40 mouse cellular contexts compared by ENCODE assay signal in the genomic region with DNA sequence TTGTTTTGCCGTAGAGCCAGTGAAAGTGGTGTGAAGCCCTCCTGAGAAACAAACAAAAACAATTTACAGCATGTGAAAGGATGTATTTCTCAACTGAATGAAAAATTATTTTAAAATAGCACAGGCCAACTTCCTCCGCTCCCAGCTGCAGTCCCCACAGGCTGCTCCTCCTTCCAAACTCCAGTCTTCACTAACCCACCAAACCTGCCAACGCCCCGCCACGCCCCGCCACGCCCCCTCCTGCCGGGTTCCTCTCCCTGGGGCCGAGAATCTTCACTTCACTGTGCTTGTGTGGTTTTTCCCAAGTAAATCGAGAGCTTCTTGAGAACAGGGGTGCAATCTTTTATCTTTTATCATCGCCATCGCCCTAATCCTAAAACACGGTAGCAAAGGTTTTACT. TPM values are rescaled to one million over a fixed set of nuclear protein-coding genes. Genes with fewer than 3 reads are reported as not detected.
DNase-seq lines count a peak whose midpoint lies in the region; ATAC-seq and TF ChIP-seq lines count a peak whose summit lies in the region.
"Had no signal": no experiment of that assay in that cellular context is flagged by ENCODE, and none has a peak within 500 bp of the region (broad histone marks: within the 10 kb centered on the region; RNA-seq: fewer than 3 reads in every experiment).

No protein-coding gene starts in this region.

- no peak for ATAC-seq in liver, embryonic 12.5 days
- ATAC-seq in megakaryocyte progenitor cell, adult 5-6 weeks (replicated peaks; ENCODE audit: poor library complexity): peak; percentile 80
- no peak for ATAC-seq in hindbrain, embryonic 13.5 days (ENCODE audit: low FRiP score)
- ATAC-seq: forebrain, postnatal 0 days; intestine, embryonic 16.5 days had no signal

- peaks cover 14% of the 10 kb centered on the region for H3K27me3 ChIP-seq in liver, embryonic 12.5 days (replicated peaks)
- H3K27me3 ChIP-seq in hindbrain, embryonic 13.5 days: 0 out of 2 replicates have a peak, but pooled peaks cover 2% of the 10 kb centered on the region
- H3K27me3 ChIP-seq: embryonic facial prominence, embryonic 15.5 days; forebrain, embryonic 12.5 days; hindbrain, embryonic 12.5 days; neural tube, embryonic 15.5 days had no signal

- TF ChIP-seq CTCF in bone marrow macrophage, adult 2 months (IDR thresholded peaks at IDR 0.05; ENCODE audit: low read depth, low read length): no peak

- peak overlapping the region; percentile 63 for H3K27ac ChIP-seq in bone marrow macrophage, adult 2 months (ENCODE audit: insufficient read depth, low read depth, low read length)
- H3K27ac ChIP-seq in liver, embryonic 12.5 days: no peak overlapping the region
- no peak overlapping the region for H3K27ac ChIP-seq in hindbrain, embryonic 13.5 days
- H3K27ac ChIP-seq: embryonic facial prominence, embryonic 10.5 days; embryonic facial prominence, embryonic 15.5 days; forebrain, embryonic 12.5 days; hindbrain, embryonic 12.5 days; kidney, postnatal 0 days; limb, embryonic 12.5 days; liver, embryonic 15.5 days; lung, embryonic 15.5 days; neural tube, embryonic 15.5 days; stomach, postnatal 0 days had no signal

- peak; percentile 30 for DNase-seq in heart, adult 11 months
- DNase-seq in heart, adult 18-20 months: no peak
- DNase-seq in lung, postnatal 14 days: no peak
- no peak for DNase-seq in adrenal gland, postnatal 14 days
- DNase-seq: adrenal gland, postnatal 25 days; cerebellum, adult 18-20 months; cerebellum, postnatal 10 days; forebrain, postnatal 0 days; heart, postnatal 36 days; kidney, adult 8-10 months; kidney, postnatal 4 days; lung, postnatal 36 days; midbrain, embryonic 14.5 days; right cerebral cortex, postnatal 25 days; thymus, adult 18-20 months; thymus, postnatal 36 days had no signal

- H3K4me1 ChIP-seq in bone marrow macrophage, adult 2 months (ENCODE audit: control insufficient read depth, insufficient read depth, low read length): peaks cover 12% of the 10 kb centered on the region
- peaks cover 6% of the 10 kb centered on the region for H3K4me1 ChIP-seq in liver, embryonic 12.5 days
- H3K4me1 ChIP-seq in hindbrain, embryonic 13.5 days (replicated peaks): peaks cover 2% of the 10 kb centered on the region

- TF ChIP-seq POLR2A in bone marrow macrophage, adult 2 months (IDR thresholded peaks at IDR 0.05; ENCODE audit: borderline replicate concordance, low read depth, low read length): no peak

- no peak overlapping the region for H3K4me3 ChIP-seq in bone marrow macrophage, adult 2 months (ENCODE audit: insufficient read depth, low read length)
- H3K4me3 ChIP-seq in liver, embryonic 12.5 days: no peak overlapping the region
- H3K4me3 ChIP-seq in hindbrain, embryonic 13.5 days: no peak overlapping the region
- H3K4me3 ChIP-seq: embryonic facial prominence, embryonic 10.5 days; embryonic facial prominence, embryonic 15.5 days; forebrain, embryonic 12.5 days; hindbrain, embryonic 12.5 days; limb, embryonic 12.5 days; liver, embryonic 15.5 days; lung, embryonic 15.5 days; neural tube, embryonic 15.5 days had no signal

- peak overlapping the region; percentile 17; the same call in 1 of the 2 replicates for H3K4me2 ChIP-seq in liver, embryonic 12.5 days
- H3K4me2 ChIP-seq in hindbrain, embryonic 13.5 days: no peak overlapping the region
- H3K4me2 ChIP-seq: embryonic facial prominence, embryonic 15.5 days; forebrain, embryonic 12.5 days; heart, embryonic 11.5 days; hindbrain, embryonic 12.5 days; limb, embryonic 12.5 days; liver, embryonic 15.5 days; lung, embryonic 15.5 days; neural tube, embryonic 15.5 days had no signal

- H3K9me3 ChIP-seq in liver, embryonic 12.5 days (replicated peaks): no peaks in the 10 kb centered on the region
- H3K9me3 ChIP-seq in hindbrain, embryonic 13.5 days: no peaks in the 10 kb centered on the region
- H3K9me3 ChIP-seq: embryonic facial prominence, embryonic 10.5 days; embryonic facial prominence, embryonic 15.5 days; forebrain, embryonic 12.5 days; hindbrain, embryonic 12.5 days; limb, embryonic 12.5 days; liver, embryonic 15.5 days; lung, embryonic 15.5 days; neural tube, embryonic 15.5 days had no signal

- WGBS in liver, embryonic 12.5 days (ENCODE audit: insufficient replicate concordance): 24% methylated on average over 13 of the region's 13 CpGs
- WGBS in hindbrain, embryonic 13.5 days: 51% methylated on average over 13 of the region's 13 CpGs

- no peaks in the 10 kb centered on the region for H3K36me3 ChIP-seq in liver, embryonic 12.5 days
- no peaks in the 10 kb centered on the region for H3K36me3 ChIP-seq in hindbrain, embryonic 13.5 days
- H3K36me3 ChIP-seq: embryonic facial prominence, embryonic 10.5 days; embryonic facial prominence, embryonic 15.5 days; forebrain, embryonic 12.5 days; hindbrain, embryonic 12.5 days; limb, embryonic 12.5 days; liver, embryonic 15.5 days; lung, embryonic 15.5 days; neural tube, embryonic 15.5 days had no signal

- H3K9ac ChIP-seq in liver, embryonic 12.5 days: no peak overlapping the region
- no peak overlapping the region for H3K9ac ChIP-seq in hindbrain, embryonic 13.5 days
- H3K9ac ChIP-seq: embryonic facial prominence, embryonic 15.5 days; forebrain, embryonic 12.5 days; forebrain, postnatal 0 days; hindbrain, embryonic 12.5 days; limb, embryonic 12.5 days; liver, embryonic 15.5 days; lung, embryonic 15.5 days; neural tube, embryonic 15.5 days had no signal

RNA-seq across cellular contexts. Expression of a gene that starts 5.3 kb away (rescaled TPM):
- not detected for total RNA-seq in heart, adult 18-20 months (2021)
- polyA plus RNA-seq in bone marrow macrophage, adult 2 months (2012; ENCODE audit: insufficient read depth, insufficient read length, missing spikeins): not detected in 2 replicates
- not detected in 2 replicates for polyA plus RNA-seq in liver, embryonic 12.5 days (2016; fragmentation: Nextera tagmentation; extraction: Ambion mirVana)
- not detected in 2 replicates for total RNA-seq in megakaryocyte progenitor cell, adult 5-6 weeks (2015)
- total RNA-seq in megakaryocyte progenitor cell, adult 5-6 weeks (2017): not detected in 2 replicates
- not detected in 2 replicates for polyA plus RNA-seq in hindbrain, embryonic 13.5 days (2015; fragmentation: Nextera tagmentation; extraction: Ambion mirVana)
- total RNA-seq in adrenal gland, postnatal 14 days (2021): not detected in 2 replicates
- total RNA-seq: adrenal gland, postnatal 25 days; ES-E14; forebrain, postnatal 0 days; heart, postnatal 36 days; layer of hippocampus, adult 8-10 months; layer of hippocampus, postnatal 25 days; left cerebral cortex, postnatal 10 days had no signal
- polyA plus RNA-seq: brain, embryonic 14.5 days; cortical plate, adult 2 months; embryonic facial prominence, embryonic 10.5 days; embryonic facial prominence, embryonic 15.5 days; forebrain, embryonic 12.5 days; forebrain, postnatal 0 days; gonadal fat pad, adult 2 months; heart, embryonic 11.5 days; heart, embryonic 16.5 days; hindbrain, embryonic 12.5 days; intestine, embryonic 16.5 days; kidney, postnatal 0 days; limb, embryonic 12.5 days; liver, embryonic 15.5 days; lung, embryonic 15.5 days; midbrain, embryonic 14.5 days; neural tube, embryonic 15.5 days; stomach, postnatal 0 days had no signal

RNA-seq across cellular contexts. Expression of a gene that starts 31.7 kb away (rescaled TPM):
- 10 to 100 TPM; 21.8 to 22.6 TPM for total RNA-seq in heart, adult 18-20 months (2021)
- 4.8 and 6.5 TPM in 2 replicates for polyA plus RNA-seq in bone marrow macrophage, adult 2 months (2012; ENCODE audit: insufficient read depth, insufficient read length, missing spikeins)
- 7.4 and 8.7 TPM in 2 replicates for polyA plus RNA-seq in liver, embryonic 12.5 days (2016; fragmentation: Nextera tagmentation; extraction: Ambion mirVana)
- total RNA-seq in megakaryocyte progenitor cell, adult 5-6 weeks (2015): 16.1 and 16.9 TPM in 2 replicates
- 16.7 and 17.1 TPM in 2 replicates for total RNA-seq in megakaryocyte progenitor cell, adult 5-6 weeks (2017)
- polyA plus RNA-seq in hindbrain, embryonic 13.5 days (2015; fragmentation: Nextera tagmentation; extraction: Ambion mirVana): 6.5 and 7.4 TPM in 2 replicates
- 43.3 and 45.7 TPM in 2 replicates for total RNA-seq in adrenal gland, postnatal 14 days (2021)
